Mouse (Mus musculus) kidney, postnatal 0 days (tissue): Measurements from ENCODE around the gene Prkcd. TPM values are rescaled to one million over a fixed set of nuclear protein-coding genes. Genes with fewer than 3 reads are reported as not detected.

Experiments used
- ATAC-seq: fragments of 200-750 bp; cut with Nextera tagmentation; replicated peaks from 2 replicates; pipeline ENCODE4 v1.8.0; 2017; ENCODE audit warnings: low read depth, moderate number of reproducible peaks, moderate TSS enrichment, moderate library complexity; ENCODE audit not compliant: low FRiP score
- DNase-seq: peaks from one replicate; pipeline ENCODE4 v3.0.0-alpha.2; 2016; ENCODE audit warnings: low spot score
- H3K27ac ChIP-seq: fragments of 300-500 bp; sonication (generic); 2 replicates; pipeline ENCODE4 v1.5.1; 2014; ENCODE audit warnings: mild to moderate bottlenecking
- H3K27me3 ChIP-seq: fragments of 300-500 bp; sonication (generic); 2 replicates; pipeline ENCODE4 v1.6.1; 2014; ENCODE audit warnings: low read length, mixed read lengths; ENCODE audit not compliant: insufficient read depth
- H3K36me3 ChIP-seq: fragments of 300-500 bp; sonication (generic); 2 replicates; pipeline ENCODE4 v1.6.1; 2014; ENCODE audit warnings: low read length, mixed read lengths; ENCODE audit not compliant: insufficient read depth
- H3K4me1 ChIP-seq: fragments of 300-500 bp; sonication (generic); replicated peaks from 2 replicates; pipeline ENCODE4 v1.6.1; 2014; ENCODE audit warnings: antibody characterized with exemption, low read length, mixed read lengths; ENCODE audit not compliant: insufficient read depth
- H3K4me2 ChIP-seq: fragments of 300-500 bp; sonication (generic); 2 replicates; pipeline ENCODE4 v1.6.1; 2014; ENCODE audit warnings: mild to moderate bottlenecking, low read length, moderate library complexity, mixed read lengths
- H3K4me3 ChIP-seq: fragments of 300-500 bp; sonication (generic); replicated peaks from 2 replicates; pipeline ENCODE4 v1.5.1; 2014; ENCODE audit warnings: low read depth, low read length
- H3K9ac ChIP-seq: fragments of 300-500 bp; sonication (generic); 2 replicates; pipeline ENCODE4 v1.6.1; 2014; ENCODE audit warnings: low read depth, low read length
- H3K9me3 ChIP-seq: fragments of 300-500 bp; sonication (generic); replicated peaks from 2 replicates; pipeline ENCODE4 v1.6.1; 2016; ENCODE audit warnings: low read length, inconsistent platforms, mixed read lengths
- CTCF ChIP-seq: IDR thresholded peaks from 2 replicates; pipeline ENCODE4 v1.5.1; 2016; ENCODE audit warnings: antibody characterized with exemption, low read depth, mild to moderate bottlenecking, moderate library complexity
- WGBS: fragments of 180-500 bp; shearing (Covaris S2); extraction: QIAGEN DNeasy Blood & Tissue Kit; methylation state at CpG from one replicate; pipeline ENCODE4 v1.1.7; 2014; 5-methylcytosine and 5-hydroxymethylcytosine counted together
- polyA plus RNA-seq: library from polyadenylated mRNA; unstranded; fragments of >200 nt; fragmentation: Nextera tagmentation; extraction: Ambion mirVana; gene quantifications from 2 replicates; pipeline ENCODE4 v1.2.1, GENCODE M21; 2015

The Prkcd gene
- polyA plus RNA-seq, 1 experiment from 2014 or later: 44.9 TPM

DNA sequence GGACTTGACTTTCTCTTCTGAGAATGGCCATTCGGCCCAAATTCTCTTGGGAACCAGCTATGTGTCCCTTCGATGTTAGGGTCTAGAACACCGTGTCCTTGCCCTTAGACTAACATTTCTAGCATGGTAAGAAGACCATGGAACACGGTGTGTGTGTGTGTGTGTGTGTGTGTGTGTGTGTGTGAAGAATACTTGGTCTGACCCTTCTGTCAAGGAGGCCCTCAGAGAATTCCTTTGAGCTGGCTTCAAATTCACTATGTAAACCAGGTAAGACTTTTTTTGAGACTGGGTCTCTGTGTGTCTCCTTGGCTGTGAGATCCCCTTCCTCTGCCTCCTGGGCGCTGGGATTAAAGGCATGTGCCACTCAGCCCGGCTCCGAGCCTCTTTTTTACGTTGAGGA is 3.5 kb downstream of the Prkcd start:
- Histone ChIP-seq H3K27me3 (no peaks in the 10 kb centered on the region), H3K27ac (no peak overlapping the region), H3K4me1 (peaks cover 8% of the 10 kb centered on the region), H3K4me2 (no peak overlapping the region), H3K4me3 (no peak overlapping the region), H3K9me3 (no peaks in the 10 kb centered on the region), H3K9ac (no peak overlapping the region), H3K36me3 (no peaks in the 10 kb centered on the region)
- 89% methylated on average over 8 of the region's 8 CpGs for WGBS
- TF ChIP-seq CTCF: no peak
- ATAC-seq: no peak
- DNase-seq: no peak

- Histone ChIP-seq H3K4me1 (peaks cover 8% of the 10 kb centered on the region), H3K36me3 (no peaks in the 10 kb centered on the region), H3K4me3 (no peak overlapping the region), H3K4me2 (no peak overlapping the region), H3K9ac (no peak overlapping the region), H3K27me3 (no peaks in the 10 kb centered on the region), H3K27ac (no peak overlapping the region), H3K9me3 (no peaks in the 10 kb centered on the region)
- WGBS: 57% methylated on average over 7 of the region's 7 CpGs
- DNase-seq: no peak
- ATAC-seq: no peak
- no peak for TF ChIP-seq CTCF
These were observed 3.9 kb downstream of the Prkcd start for GRCm38 (mm10) chr14:30622130-30622529.

DNA sequence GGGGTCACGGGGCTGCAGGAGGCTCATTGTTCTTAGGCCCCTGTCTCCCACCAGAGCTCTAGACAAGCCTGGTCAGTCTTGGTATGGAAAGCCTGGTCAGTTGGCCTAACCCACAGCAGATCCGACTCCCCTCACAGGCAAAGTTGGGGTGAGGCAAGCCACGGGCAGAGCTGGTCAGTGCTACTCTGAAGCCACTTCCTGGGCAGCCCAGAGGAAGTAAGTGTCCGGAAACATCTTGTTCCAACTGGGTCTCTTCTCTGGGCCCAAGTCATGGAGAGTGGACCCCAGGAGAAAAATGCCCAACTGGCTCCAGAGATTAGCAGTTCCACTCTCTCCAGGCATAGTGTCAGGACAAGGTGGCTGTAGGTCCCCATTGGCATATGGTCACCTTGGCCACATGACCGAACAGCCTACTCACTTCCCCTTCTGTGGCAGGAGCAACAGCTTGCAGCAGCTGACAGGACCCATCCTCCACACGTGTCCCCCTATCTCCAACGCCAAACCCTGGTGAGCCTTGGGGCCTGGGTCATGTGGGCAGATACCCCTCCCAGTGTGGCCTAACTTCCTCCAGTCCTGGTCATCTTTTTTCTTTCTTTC is 5.9 kb downstream of the Prkcd start:
- WGBS: 72% methylated on average over 7 of the region's 7 CpGs
- H3K4me1 ChIP-seq: no peaks in the 10 kb centered on the region; the same call in 1 of the 2 replicates
- H3K36me3 ChIP-seq: no peaks in the 10 kb centered on the region
- no peak overlapping the region for H3K4me3 ChIP-seq
- DNase-seq: no peak
- no peak overlapping the region for H3K27ac ChIP-seq
- no peak overlapping the region for H3K9ac ChIP-seq
- H3K4me2 ChIP-seq: no peak overlapping the region
- H3K9me3 ChIP-seq: no peaks in the 10 kb centered on the region
- ATAC-seq: no peak
- TF ChIP-seq CTCF: no peak
- H3K27me3 ChIP-seq: no peaks in the 10 kb centered on the region

DNA sequence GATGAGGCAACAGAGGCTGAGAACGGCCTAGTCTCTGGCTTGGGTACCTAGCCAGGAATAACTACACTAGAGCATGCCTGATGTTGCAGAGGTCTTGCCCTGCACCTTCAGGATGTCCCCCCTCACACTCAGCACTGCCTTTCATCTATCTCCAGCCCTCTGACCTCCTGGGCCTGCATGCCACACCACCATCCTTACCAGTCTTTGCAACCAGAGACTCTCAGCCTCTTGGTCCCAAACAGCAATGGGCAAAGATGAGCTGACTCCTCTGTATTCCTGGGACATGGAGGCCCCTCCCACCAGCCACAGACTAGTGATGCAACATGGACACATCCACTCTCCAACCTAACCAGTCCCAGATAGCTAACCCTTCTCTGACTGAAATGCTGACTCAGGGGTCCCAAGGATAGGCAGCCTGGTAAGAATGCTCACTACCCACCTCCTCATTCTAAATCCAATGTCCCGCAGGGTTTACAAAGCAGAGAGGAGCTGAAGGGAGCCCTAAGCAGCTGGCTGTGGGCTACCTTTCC is 7.2 kb downstream of the Prkcd start:
- no peak for TF ChIP-seq CTCF
- no peak overlapping the region for H3K9ac ChIP-seq
- H3K27ac ChIP-seq: no peak overlapping the region
- H3K27me3 ChIP-seq: no peaks in the 10 kb centered on the region
- no peak overlapping the region for H3K4me3 ChIP-seq
- H3K4me1 ChIP-seq: no peaks in the 10 kb centered on the region
- WGBS: 85% methylated on average over 2 of the region's 2 CpGs
- DNase-seq (no peak), ATAC-seq (no peak)
- H3K36me3 ChIP-seq: no peaks in the 10 kb centered on the region
- no peak overlapping the region for H3K4me2 ChIP-seq
- no peaks in the 10 kb centered on the region for H3K9me3 ChIP-seq

DNA sequence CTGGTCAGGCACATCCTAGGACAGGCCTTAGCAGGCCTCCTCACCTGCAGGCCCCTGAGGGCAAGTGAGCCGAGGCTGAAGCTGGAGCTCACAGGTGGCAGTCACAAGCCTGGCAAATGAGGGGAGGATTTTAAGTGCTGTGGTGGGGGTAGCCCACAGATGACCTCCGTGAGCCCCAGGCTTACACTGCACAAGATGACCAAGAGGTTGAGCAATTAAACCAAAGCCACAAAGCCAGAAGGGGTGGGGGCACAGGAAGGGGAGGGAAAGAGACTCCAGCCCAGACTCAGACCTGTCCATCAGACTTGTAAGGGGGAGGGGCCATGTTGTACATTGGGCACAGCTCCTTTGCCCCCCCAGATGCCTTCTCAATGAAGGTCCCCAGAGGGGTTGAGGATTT is 9.3 kb downstream of the Prkcd start:
- ATAC-seq (no peak), DNase-seq (no peak)
- no peaks in the 10 kb centered on the region for H3K4me1 ChIP-seq
- no peak for TF ChIP-seq CTCF
- no peaks in the 10 kb centered on the region for H3K27me3 ChIP-seq
- no peak overlapping the region for H3K4me3 ChIP-seq
- no peaks in the 10 kb centered on the region for H3K9me3 ChIP-seq
- H3K36me3 ChIP-seq: no peaks in the 10 kb centered on the region
- no peak overlapping the region for H3K27ac ChIP-seq
- H3K9ac ChIP-seq: no peak overlapping the region
- 49% methylated on average over 2 of the region's 2 CpGs for WGBS
- no peak overlapping the region for H3K4me2 ChIP-seq

- Histone ChIP-seq H3K4me2 (no peak overlapping the region), H3K9me3 (no peaks in the 10 kb centered on the region), H3K4me1 (no peaks in the 10 kb centered on the region), H3K9ac (no peak overlapping the region), H3K4me3 (no peak overlapping the region), H3K27me3 (no peaks in the 10 kb centered on the region), H3K27ac (no peak overlapping the region), H3K36me3 (0 out of 2 replicates have a peak, but pooled peaks cover 4% of the 10 kb centered on the region)
- ATAC-seq (no peak), DNase-seq (no peak)
- no peak for TF ChIP-seq CTCF
- WGBS: 74% methylated on average over 2 of the region's 2 CpGs
These were observed 12.9 kb downstream of the Prkcd start for GRCm38 (mm10) chr14:30612962-30613715.
